Mouse (Mus musculus) embryonic facial prominence, embryonic 10.5 days (tissue): ENCODE measurements around the gene Nsd2. TPM values are rescaled to one million over a fixed set of nuclear protein-coding genes. Genes with fewer than 3 reads are reported as not detected.

Experiments used
- DNase-seq: peaks from one replicate; pipeline ENCODE4 v3.0.0-alpha.2; 2017; ENCODE audit warnings: low spot score
- H3K27ac ChIP-seq: fragments of 300-500 bp; sonication (generic); replicated peaks from 2 replicates; pipeline ENCODE4 v1.5.1; 2016; ENCODE audit warnings: mild to moderate bottlenecking
- H3K27me3 ChIP-seq: fragments of 300-500 bp; sonication (generic); replicated peaks from 2 replicates; pipeline ENCODE4 v1.6.1; 2016; ENCODE audit warnings: low read depth, mild to moderate bottlenecking; ENCODE audit not compliant: poor library complexity, severe bottlenecking
- H3K36me3 ChIP-seq: fragments of 300-500 bp; sonication (generic); replicated peaks from 2 replicates; pipeline ENCODE4 v1.6.1; 2016; ENCODE audit warnings: mild to moderate bottlenecking, moderate library complexity
- H3K4me1 ChIP-seq: fragments of 300-500 bp; sonication (generic); 2 replicates; pipeline ENCODE4 v1.6.1; 2016
- H3K4me3 ChIP-seq: fragments of 300-500 bp; sonication (generic); 2 replicates; pipeline ENCODE4 v1.5.1; 2016; ENCODE audit warnings: mild to moderate bottlenecking, moderate library complexity
- H3K9me3 ChIP-seq: fragments of 300-500 bp; sonication (generic); 2 replicates; pipeline ENCODE4 v1.6.1; 2016; ENCODE audit warnings: mild to moderate bottlenecking
- WGBS: fragments of 180-500 bp; shearing (Covaris S2); methylation state at CpG from one replicate; pipeline ENCODE4 v1.1.7; 2016; 5-methylcytosine and 5-hydroxymethylcytosine counted together
- polyA plus RNA-seq: library from polyadenylated mRNA; unstranded; fragments of >200 nt; fragmentation: Nextera tagmentation; extraction: Ambion mirVana; gene quantifications from 2 replicates; pipeline ENCODE4 v1.2.1, GENCODE M21; 2016

The Nsd2 gene
- 77.2 and 91.2 TPM in 2 replicates for polyA plus RNA-seq

DNA sequence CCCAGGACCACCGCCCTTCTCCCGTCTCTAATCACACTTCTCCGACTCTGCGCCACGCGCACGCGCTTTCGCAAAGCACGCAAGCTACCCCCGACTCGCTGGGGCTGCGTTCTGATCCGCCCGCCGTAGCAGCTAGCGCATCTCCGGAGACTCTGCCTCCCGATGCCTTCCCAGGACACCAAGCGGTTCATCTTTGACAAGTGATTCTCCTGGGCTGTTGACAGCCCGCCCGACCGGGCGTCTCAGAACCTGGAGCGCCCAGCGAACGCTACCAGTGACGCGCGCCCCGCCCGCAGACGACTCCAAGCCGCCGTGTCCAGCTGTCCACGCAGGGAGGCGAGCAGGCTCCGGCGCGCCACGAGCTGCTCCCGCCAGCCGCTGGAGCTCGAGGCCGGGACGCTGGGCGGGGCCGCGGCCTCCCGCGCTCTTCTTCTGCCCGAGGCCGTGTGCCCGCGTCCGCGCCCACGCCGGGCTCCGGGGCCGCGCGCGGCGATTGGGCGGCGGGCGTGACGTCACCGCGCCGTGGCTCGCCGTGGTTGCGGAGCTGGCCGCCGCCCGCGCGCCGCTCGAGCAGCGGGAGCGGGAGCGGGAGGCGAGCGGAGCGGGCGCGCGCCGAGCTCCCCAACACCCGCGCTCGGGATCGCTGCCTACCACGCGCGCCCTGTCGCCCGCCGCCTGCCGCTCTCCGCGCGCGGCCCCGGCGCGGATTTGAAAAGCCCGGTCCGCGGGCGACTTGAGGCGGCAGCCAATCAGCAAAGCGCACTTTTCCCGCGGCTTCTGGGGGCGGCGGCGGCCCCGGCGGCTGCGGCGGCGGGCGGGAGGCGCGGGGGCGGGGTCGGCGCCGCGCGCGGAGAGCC lies at the start of gene Nsd2:
Nsd2 (plus strand) TSS at position 850 of the 857 bp plus-strand sequence.
- peaks cover 58% of the 10 kb centered on the region for H3K4me1 ChIP-seq

DNA sequence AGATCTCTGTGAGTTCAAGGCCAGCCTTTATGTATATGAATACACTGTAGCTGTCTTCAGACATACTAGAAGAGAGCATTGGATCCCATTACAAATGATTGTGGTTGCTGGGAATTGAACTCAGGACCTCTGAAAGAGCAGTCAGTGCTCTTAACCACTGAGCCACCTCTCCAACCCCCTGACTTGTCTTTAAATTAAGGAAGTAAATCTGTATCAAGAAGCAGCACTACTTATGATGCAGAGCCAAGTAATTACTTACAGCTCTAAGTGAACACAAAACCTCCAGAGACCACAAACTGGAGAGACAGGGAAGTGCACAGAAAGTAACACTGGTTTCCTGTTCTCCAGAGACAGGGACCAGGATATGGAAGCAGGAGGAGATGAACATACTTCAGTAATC lies 43.3 kb upstream of the Nsd2 start:
- no peak for DNase-seq
- Histone ChIP-seq H3K4me3 (no peak overlapping the region), H3K9me3 (no peaks in the 10 kb centered on the region), H3K27me3 (no peaks in the 10 kb centered on the region), H3K4me1 (peaks cover 19% of the 10 kb centered on the region), H3K27ac (no peak overlapping the region), H3K36me3 (peaks cover 54% of the 10 kb centered on the region)

More for the DNA sequence above, at the start of gene Nsd2:
- DNase-seq, result peak; percentile 91
- 2% methylated on average over 136 of the region's 136 CpGs for WGBS
- H3K27me3 ChIP-seq, result no peaks in the 10 kb centered on the region
- H3K36me3 ChIP-seq, result peaks cover 16% of the 10 kb centered on the region
- no peaks in the 10 kb centered on the region for H3K9me3 ChIP-seq
- H3K27ac ChIP-seq, result peak within 1 kb of the TSS; percentile 100
- peak within 1 kb of the TSS; percentile 99 for H3K4me3 ChIP-seq

- peaks cover 32% of the 10 kb centered on the region for H3K4me1 ChIP-seq
- no peak for DNase-seq
- H3K36me3 ChIP-seq, result peaks cover 17% of the 10 kb centered on the region
- H3K9me3 ChIP-seq, result no peaks in the 10 kb centered on the region
- H3K4me3 ChIP-seq, result peak overlapping the region; percentile 92
- peak overlapping the region; percentile 94 for H3K27ac ChIP-seq
- H3K27me3 ChIP-seq, result no peaks in the 10 kb centered on the region
- 7% methylated on average over 11 of the region's 11 CpGs for WGBS
These were observed 38.6 kb upstream of the Nsd2 start for GRCm38 (mm10) chr5:33781964-33782344.

DNA sequence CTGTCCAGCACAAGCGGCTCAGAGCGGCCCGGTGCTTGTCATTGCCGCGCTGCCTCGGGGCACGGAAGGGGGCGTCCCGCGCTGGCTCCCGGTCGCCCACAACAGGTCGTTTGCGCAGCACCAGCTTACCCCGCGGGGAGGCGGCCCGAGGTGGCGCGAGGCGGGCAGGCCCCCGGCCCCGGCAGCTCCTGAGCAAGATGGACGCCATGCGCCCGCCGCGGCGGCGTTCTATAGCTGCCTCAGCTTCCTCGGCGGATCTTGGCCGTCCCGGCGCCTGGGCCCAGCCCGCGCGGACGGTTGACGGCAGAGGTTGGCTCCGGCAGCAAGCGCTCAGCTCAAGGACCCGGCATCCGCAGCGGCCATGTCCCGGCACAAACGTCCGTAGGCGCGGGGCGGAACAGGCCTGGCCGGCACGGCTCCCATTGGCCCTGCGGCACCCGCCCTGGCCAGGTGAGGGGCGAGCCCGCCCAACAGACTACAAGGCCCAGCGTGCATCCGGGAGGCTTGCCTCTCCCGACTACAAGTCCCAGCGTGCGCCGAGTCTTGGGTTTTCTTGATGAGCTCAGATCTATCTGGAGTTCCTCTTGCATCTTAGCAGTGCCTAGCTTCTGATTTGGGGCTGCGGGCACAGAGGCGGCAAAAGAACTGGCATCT lies 38.1 kb upstream of the Nsd2 start, which contains the start of gene Letm1:
Letm1 (minus strand) TSS at position 473 of the 654 bp plus-strand sequence.
- Histone ChIP-seq H3K4me3 (peak within 1 kb of the TSS; percentile 92), H3K9me3 (no peaks in the 10 kb centered on the region), H3K27me3 (no peaks in the 10 kb centered on the region), H3K4me1 (peaks cover 32% of the 10 kb centered on the region), H3K27ac (peak within 1 kb of the TSS; percentile 94), H3K36me3 (peaks cover 12% of the 10 kb centered on the region)
- DNase-seq, result peak; percentile 97
- under 1% methylated on average over 65 of the region's 65 CpGs for WGBS

DNA sequence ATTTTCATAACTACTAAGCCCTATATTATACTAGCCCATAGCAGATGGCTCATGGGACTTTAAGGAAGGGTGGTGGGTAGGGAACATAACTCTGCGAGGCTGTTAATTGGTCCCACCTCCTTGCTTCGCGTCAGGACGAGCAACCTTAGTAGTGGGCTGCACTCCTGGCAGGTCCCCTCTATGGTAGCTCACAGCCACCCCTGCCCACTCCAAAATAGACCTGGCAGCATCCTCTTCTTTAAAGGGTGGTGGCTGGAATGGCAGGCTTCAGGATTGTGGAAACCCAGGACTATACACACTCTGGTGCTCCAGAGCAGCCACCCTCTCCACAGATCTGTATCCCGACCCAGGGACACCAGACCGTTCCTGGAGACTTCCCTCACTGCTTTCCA lies 37.5 kb upstream of the Nsd2 start:
- WGBS, result 11% methylated on average over 6 of the region's 6 CpGs
- H3K4me3 ChIP-seq, result peak overlapping the region; percentile 92
- DNase-seq, result no peak
- H3K27ac ChIP-seq, result peak overlapping the region; percentile 94
- peaks cover 7% of the 10 kb centered on the region for H3K36me3 ChIP-seq
- H3K4me1 ChIP-seq, result peaks cover 32% of the 10 kb centered on the region
- no peaks in the 10 kb centered on the region for H3K27me3 ChIP-seq
- no peaks in the 10 kb centered on the region for H3K9me3 ChIP-seq

DNA sequence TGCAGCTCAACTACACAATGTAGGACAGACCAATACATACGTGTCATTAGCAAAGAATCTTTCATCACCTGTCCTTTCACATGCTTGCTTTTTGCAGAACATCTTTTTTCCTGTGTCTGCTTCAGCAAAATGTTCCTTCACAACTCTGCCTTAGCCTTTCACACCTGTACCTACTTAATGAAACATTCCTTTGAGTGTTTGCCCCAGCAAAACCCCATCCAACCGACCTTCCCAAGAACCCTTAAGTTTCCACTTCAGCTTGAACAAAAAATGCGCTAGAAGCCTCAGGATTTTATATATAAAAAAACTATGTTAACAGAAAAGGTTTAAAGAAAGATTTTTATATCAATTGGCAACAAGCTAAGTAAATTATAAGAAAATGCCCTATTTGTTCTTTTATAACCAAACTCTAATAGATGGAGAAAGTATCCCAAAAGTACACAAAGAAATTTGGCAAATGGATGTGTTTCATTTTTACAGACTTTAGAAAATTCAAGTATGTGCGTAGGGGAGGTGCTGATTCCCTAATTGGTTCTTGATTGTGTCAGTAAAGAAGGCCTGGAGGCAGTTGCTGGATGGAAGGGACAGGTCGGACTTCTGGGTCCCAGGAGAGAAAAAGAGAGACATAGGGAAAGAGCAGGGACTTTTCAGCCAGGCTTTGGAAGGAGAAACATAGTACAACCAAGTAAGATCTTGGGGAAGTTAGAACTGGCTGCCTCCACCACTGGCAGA lies 28.4 kb upstream of the Nsd2 start:
- no peak for DNase-seq
- Histone ChIP-seq H3K27me3 (no peaks in the 10 kb centered on the region), H3K9me3 (peaks cover 3% of the 10 kb centered on the region; the same call in 1 of the 2 replicates), H3K4me3 (no peak overlapping the region), H3K36me3 (no peaks in the 10 kb centered on the region), H3K4me1 (no peaks in the 10 kb centered on the region), H3K27ac (no peak overlapping the region)
- WGBS, result 75% methylated on average over 5 of the region's 5 CpGs

- WGBS, result 87% methylated on average over 2 of the region's 2 CpGs
- DNase-seq, result no peak
These were observed 17.2 kb upstream of the Nsd2 start for GRCm38 (mm10) chr5:33803337-33803736.

GRCm38 (mm10) chr5:33811519-33811918 lies 9.0 kb upstream of the Nsd2 start:
- Histone ChIP-seq H3K27ac (no peak overlapping the region), H3K36me3 (no peaks in the 10 kb centered on the region), H3K27me3 (no peaks in the 10 kb centered on the region), H3K4me1 (no peaks in the 10 kb centered on the region), H3K9me3 (no peaks in the 10 kb centered on the region), H3K4me3 (no peak overlapping the region)
- DNase-seq, result no peak
- WGBS, result 88% methylated on average over 4 of the region's 4 CpGs

More at GRCm38 (mm10) chr5:33803337-33803736, 17.2 kb upstream of the Nsd2 start:
- H3K27me3 ChIP-seq, result no peaks in the 10 kb centered on the region
- no peaks in the 10 kb centered on the region for H3K4me1 ChIP-seq
- H3K27ac ChIP-seq, result no peak overlapping the region
- H3K4me3 ChIP-seq, result no peak overlapping the region
- H3K9me3 ChIP-seq, result peaks cover 11% of the 10 kb centered on the region; the same call in 1 of the 2 replicates
- H3K36me3 ChIP-seq, result no peaks in the 10 kb centered on the region

- peaks cover 27% of the 10 kb centered on the region for H3K4me1 ChIP-seq
- H3K27me3 ChIP-seq, result no peaks in the 10 kb centered on the region
- H3K27ac ChIP-seq, result no peak overlapping the region
- 83% methylated on average over 6 of the region's 6 CpGs for WGBS
- H3K36me3 ChIP-seq, result no peaks in the 10 kb centered on the region
- no peak for DNase-seq
- no peaks in the 10 kb centered on the region for H3K9me3 ChIP-seq
- no peak overlapping the region for H3K4me3 ChIP-seq
These were observed 4.4 kb upstream of the Nsd2 start for GRCm38 (mm10) chr5:33816008-33816725.

DNA sequence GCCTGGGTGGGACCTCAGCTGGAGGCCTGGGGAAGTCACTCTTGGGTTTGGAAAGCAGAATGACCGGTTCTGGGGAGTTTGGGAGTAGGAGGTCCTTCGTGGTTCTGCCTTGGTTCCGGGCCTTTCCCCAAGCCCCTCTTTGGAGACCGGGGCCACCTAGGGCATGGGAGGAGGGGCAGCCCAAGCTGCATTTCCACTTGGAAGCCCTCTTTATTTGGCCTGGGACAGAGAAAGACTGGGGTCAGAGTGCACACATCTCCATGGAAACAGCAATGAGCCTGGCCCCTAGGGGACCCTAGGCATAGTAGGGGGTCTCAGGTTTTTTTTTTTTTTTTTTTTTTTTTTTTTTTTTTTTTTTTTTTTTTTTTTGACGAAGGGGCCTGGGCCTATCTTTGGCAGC lies 2.4 kb upstream of the Nsd2 start:
- Histone ChIP-seq H3K9me3 (no peaks in the 10 kb centered on the region), H3K4me1 (peaks cover 40% of the 10 kb centered on the region), H3K36me3 (no peaks in the 10 kb centered on the region), H3K27me3 (no peaks in the 10 kb centered on the region), H3K27ac (peak overlapping the region; percentile 100), H3K4me3 (peak overlapping the region; percentile 30; the same call in 1 of the 2 replicates)
- WGBS, result 7% methylated on average over 5 of the region's 5 CpGs
- DNase-seq, result peak; percentile 48

DNA sequence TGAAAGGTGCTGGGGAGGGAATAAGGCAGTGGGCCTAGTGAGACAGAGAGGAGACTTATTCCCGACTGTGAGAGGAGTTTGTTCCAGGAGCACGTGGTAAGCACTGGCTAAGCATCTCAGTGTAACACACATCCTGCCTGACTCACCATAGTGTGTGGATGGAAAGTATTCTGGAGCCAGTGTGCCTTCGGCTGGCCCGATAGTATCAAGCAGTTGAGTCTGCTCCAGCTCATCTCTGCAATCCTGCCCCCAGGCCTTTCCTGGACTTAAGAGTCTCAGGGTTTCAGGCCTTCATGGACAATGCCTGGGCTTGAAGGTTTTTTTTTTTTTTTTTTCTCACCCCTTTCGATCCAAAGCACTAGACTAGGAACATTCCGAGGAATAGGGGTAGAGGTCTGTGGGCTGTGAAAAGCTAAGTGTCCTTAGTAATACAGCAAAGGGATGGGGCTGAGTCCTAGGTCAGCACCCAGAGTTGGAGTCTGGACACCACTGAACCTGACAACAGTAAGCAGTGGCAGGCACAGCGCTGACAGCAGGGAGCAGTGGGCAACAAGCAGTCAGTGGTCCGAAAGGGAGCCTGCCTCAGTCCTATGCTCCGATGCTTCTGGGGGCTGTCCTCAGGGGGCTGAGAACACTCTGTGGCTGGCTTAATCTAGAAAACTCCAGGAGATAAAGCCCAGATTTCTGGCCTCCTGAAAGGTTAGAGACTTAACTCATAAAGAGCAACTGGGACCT lies 1.2 kb upstream of the Nsd2 start:
- Histone ChIP-seq H3K27ac (peak overlapping the region; percentile 100), H3K36me3 (peaks cover 8% of the 10 kb centered on the region), H3K9me3 (no peaks in the 10 kb centered on the region), H3K4me3 (peak overlapping the region; percentile 99), H3K27me3 (no peaks in the 10 kb centered on the region), H3K4me1 (peaks cover 50% of the 10 kb centered on the region)
- whole genome bisulfite sequencing, result 9% methylated on average over 9 of the region's 9 CpGs
- peak; percentile 35 for DNase-seq
